Mouse (Mus musculus): Measurements from ENCODE around the gene Tpcn1. TPM values are rescaled to one million over a fixed set of nuclear protein-coding genes. Genes with fewer than 3 reads are reported as not detected.

Tpcn1 gene
- total RNA-seq, 1 experiment: 14.2 TPM

DNA sequence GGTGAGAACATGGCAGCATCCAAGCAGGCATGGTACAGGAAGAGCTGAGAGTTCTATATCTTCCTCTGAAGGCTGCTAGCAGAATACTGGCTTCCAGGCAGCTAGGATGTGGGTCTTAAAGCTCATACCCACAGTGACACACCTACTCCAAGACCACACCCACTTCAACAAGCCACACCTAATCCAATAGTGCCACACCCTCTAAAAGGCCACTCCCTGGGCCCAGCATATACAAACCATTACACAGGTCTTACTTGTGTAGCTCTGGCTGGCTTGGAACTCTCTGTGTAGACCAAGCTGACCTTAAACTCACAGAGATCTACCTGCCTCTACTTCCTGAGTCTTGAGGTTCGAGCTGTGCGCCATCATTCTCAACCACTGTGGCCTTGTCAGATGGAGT is 63.7 kb downstream of the Tpcn1 start:
- in situ Hi-C loops (cut with MboI; ENCODE audit: low sequenced_read_pairs in 2 of 2, unreplicated experiment in 2 of 2): no loop called here
- H3K9me3 ChIP-seq (ENCODE audit: control insufficient read depth, insufficient read depth, low read depth, low read length): no peaks in the 10 kb centered on the region
- no peak overlapping the region for H3K9ac ChIP-seq (ENCODE audit: insufficient read depth, low read depth, low read length, poor library complexity, severe bottlenecking)
- H3K27ac ChIP-seq (ENCODE audit: insufficient read depth, low read depth, low read length, poor library complexity, severe bottlenecking): no peak overlapping the region
- no peak for DNase-seq (ENCODE audit: low read depth, low spot score)
- no peak for TF ChIP-seq ZNF384 (IDR thresholded peaks at IDR 0.05; ENCODE audit: low read depth, low read length)
- TF ChIP-seq MAFK (IDR thresholded peaks at IDR 0.05; ENCODE audit: insufficient read depth, low read depth, low read length): no peak
- TF ChIP-seq HCFC1 (IDR thresholded peaks at IDR 0.05; ENCODE audit: borderline replicate concordance, insufficient read depth, low read length): no peak
- no peak for TF ChIP-seq CHD2 (IDR thresholded peaks at IDR 0.05; ENCODE audit: low read depth, low read length)
- H3K4me1 ChIP-seq (ENCODE audit: control insufficient read depth in 2 of 2, insufficient read depth in 2 of 2, low read length in 2 of 2, poor library complexity in 1 of 2): peaks cover 5 to 15% of the 10 kb centered on the region in 2 experiments; a peak in 2 of 4 replicates
- no peak overlapping the region for H3K4me3 ChIP-seq (ENCODE audit: insufficient read depth in 1 of 2, low read depth in 1 of 2, low read length in 2 of 2, poor library complexity in 1 of 2, severe bottlenecking in 1 of 2)
- peaks cover 19% of the 10 kb centered on the region; the same call in 1 of the 2 replicates for H3K36me3 ChIP-seq (ENCODE audit: control insufficient read depth, insufficient read depth, low read length, poor library complexity, severe bottlenecking)

DNA sequence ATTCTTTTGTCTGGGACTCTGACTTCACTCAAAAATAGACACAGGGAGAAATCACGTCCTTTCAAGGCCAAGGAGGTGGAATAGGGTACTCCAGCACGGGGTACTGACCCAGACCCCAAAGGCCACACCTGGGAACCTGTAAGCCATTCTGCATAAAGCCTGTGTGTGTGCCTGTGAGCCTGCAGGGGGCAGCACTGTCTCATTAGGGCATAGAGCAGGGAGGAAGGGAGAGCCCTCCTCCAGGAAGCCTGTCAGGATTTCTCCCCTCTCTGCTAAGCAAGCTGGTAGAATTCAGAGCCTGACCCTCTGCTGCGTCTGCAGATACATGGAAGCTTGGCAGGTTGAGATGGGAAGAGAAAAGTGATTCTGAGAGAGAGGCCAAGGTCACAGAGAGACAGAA is 65.8 kb downstream of the Tpcn1 start:
- Histone ChIP-seq H3K4me3 (ENCODE audit: insufficient read depth in 1 of 2, low read depth in 1 of 2, low read length in 2 of 2, poor library complexity in 1 of 2, severe bottlenecking in 1 of 2) (no peak overlapping the region), H3K4me1 (ENCODE audit: control insufficient read depth in 2 of 2, insufficient read depth in 2 of 2, low read length in 2 of 2, poor library complexity in 1 of 2) (peaks cover 5 to 18% of the 10 kb centered on the region in 2 experiments; a peak in 2 of 4 replicates), H3K9me3 (ENCODE audit: control insufficient read depth, insufficient read depth, low read depth, low read length) (no peaks in the 10 kb centered on the region), H3K36me3 (ENCODE audit: control insufficient read depth, insufficient read depth, low read length, poor library complexity, severe bottlenecking) (peaks cover 15% of the 10 kb centered on the region; the same call in 1 of the 2 replicates), H3K27ac (ENCODE audit: insufficient read depth, low read depth, low read length, poor library complexity, severe bottlenecking) (no peak overlapping the region), H3K9ac (ENCODE audit: insufficient read depth, low read depth, low read length, poor library complexity, severe bottlenecking) (no peak overlapping the region)
- no peak for TF ChIP-seq HCFC1 (IDR thresholded peaks at IDR 0.05; ENCODE audit: borderline replicate concordance, insufficient read depth, low read length)
- TF ChIP-seq MAFK (IDR thresholded peaks at IDR 0.05; ENCODE audit: insufficient read depth, low read depth, low read length): no peak
- no peak for TF ChIP-seq ZNF384 (IDR thresholded peaks at IDR 0.05; ENCODE audit: low read depth, low read length)
- TF ChIP-seq ZC3H11A (IDR thresholded peaks at IDR 0.05; ENCODE audit: borderline replicate concordance, low read depth, low read length): no peak
- no peak for TF ChIP-seq CHD2 (IDR thresholded peaks at IDR 0.05; ENCODE audit: low read depth, low read length)
- DNase-seq (ENCODE audit: low read depth, low spot score): peak; percentile 75
- in situ Hi-C loops (cut with MboI; ENCODE audit: low sequenced_read_pairs in 2 of 2, unreplicated experiment in 2 of 2): no loop called here

DNA sequence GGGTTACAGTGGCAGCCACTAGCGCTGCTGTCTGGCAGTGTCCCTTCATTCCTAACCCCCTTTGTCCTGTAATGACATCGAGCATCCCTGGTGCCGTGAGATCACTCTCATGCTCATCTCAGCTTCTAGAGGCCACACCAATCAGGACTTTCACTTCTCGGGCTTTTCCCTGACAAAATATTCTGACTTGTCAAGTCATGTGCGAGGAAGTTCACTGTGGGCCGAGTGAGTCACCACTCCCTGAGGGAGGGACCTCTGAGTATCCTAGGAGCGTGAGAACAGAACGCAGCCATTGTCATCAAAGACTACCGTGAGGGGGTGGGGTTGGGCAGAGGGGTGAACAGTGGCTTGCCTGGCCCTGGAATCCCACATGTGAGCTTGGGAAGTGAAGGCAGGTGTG is 70.9 kb downstream of the Tpcn1 start:
- Histone ChIP-seq H3K4me1 (ENCODE audit: control insufficient read depth in 2 of 2, insufficient read depth in 2 of 2, low read length in 2 of 2, poor library complexity in 1 of 2) (peaks cover 12 to 29% of the 10 kb centered on the region in 2 experiments), H3K4me3 (ENCODE audit: insufficient read depth in 1 of 2, low read depth in 1 of 2, low read length in 2 of 2, poor library complexity in 1 of 2, severe bottlenecking in 1 of 2) (no peak overlapping the region), H3K9me3 (ENCODE audit: control insufficient read depth, insufficient read depth, low read depth, low read length) (no peaks in the 10 kb centered on the region), H3K9ac (ENCODE audit: insufficient read depth, low read depth, low read length, poor library complexity, severe bottlenecking) (no peak overlapping the region), H3K36me3 (ENCODE audit: control insufficient read depth, insufficient read depth, low read length, poor library complexity, severe bottlenecking) (peaks cover 8% of the 10 kb centered on the region; the same call in 1 of the 2 replicates), H3K27ac (ENCODE audit: insufficient read depth, low read depth, low read length, poor library complexity, severe bottlenecking) (no peak overlapping the region)
- DNase-seq (ENCODE audit: low read depth, low spot score): no peak
- TF ChIP-seq HCFC1 (IDR thresholded peaks at IDR 0.05; ENCODE audit: borderline replicate concordance, insufficient read depth, low read length): no peak
- TF ChIP-seq MAFK (IDR thresholded peaks at IDR 0.05; ENCODE audit: insufficient read depth, low read depth, low read length): no peak
- TF ChIP-seq ZNF384 (IDR thresholded peaks at IDR 0.05; ENCODE audit: low read depth, low read length): no peak
- TF ChIP-seq CHD2 (IDR thresholded peaks at IDR 0.05; ENCODE audit: low read depth, low read length): no peak
- in situ Hi-C loops (cut with MboI; ENCODE audit: low sequenced_read_pairs in 2 of 2, unreplicated experiment in 2 of 2): no loop called here

DNA sequence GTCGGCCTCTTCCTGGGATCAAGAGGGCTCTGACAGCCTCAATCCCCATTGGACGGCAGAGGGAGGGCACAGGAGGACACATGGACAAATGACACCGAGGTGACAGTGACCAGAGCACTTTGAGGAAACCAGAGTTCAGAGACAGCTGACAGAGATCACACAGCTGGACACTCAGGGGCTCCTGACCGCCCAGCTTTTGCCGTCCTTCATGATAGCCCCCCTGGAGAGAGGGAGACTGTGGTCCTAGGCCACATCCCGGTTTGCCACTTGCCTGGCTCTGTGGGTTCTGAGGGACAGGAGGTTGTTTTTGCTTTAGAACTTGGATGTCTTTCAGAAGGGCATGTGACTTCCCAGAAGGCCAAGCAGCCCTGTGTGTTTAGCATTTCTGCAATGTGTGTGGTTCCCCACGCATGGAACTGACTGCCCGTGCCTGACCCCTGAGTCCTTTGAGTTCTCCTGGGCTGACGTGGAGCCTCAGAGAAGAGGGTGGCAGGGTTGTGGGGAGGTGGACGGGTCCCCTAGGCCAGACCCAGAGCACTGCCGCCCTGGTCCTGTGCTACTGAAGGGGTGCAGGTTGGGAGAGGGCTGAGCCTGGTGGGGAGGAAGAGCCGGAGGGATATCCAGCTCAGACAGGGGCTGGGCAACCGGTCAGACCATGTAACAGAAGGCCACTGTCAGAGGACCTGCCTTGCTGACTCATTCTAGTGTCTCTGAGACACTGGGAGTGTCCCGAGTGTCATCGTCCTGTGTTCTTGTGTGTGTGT is 72.1 kb downstream of the Tpcn1 start:
- no peak overlapping the region for H3K9ac ChIP-seq (ENCODE audit: insufficient read depth, low read depth, low read length, poor library complexity, severe bottlenecking)
- TF ChIP-seq MAFK (IDR thresholded peaks at IDR 0.05; ENCODE audit: insufficient read depth, low read depth, low read length): no peak
- DNase-seq (ENCODE audit: low read depth, low spot score): no peak
- H3K27ac ChIP-seq (ENCODE audit: insufficient read depth, low read depth, low read length, poor library complexity, severe bottlenecking): no peak overlapping the region
- H3K4me3 ChIP-seq (ENCODE audit: insufficient read depth in 1 of 2, low read depth in 1 of 2, low read length in 2 of 2, poor library complexity in 1 of 2, severe bottlenecking in 1 of 2): no peak overlapping the region
- no peaks in the 10 kb centered on the region for H3K9me3 ChIP-seq (ENCODE audit: control insufficient read depth, insufficient read depth, low read depth, low read length)
- in situ Hi-C loops (cut with MboI; ENCODE audit: low sequenced_read_pairs in 2 of 2, unreplicated experiment in 2 of 2): no loop called here
- H3K36me3 ChIP-seq (ENCODE audit: control insufficient read depth, insufficient read depth, low read length, poor library complexity, severe bottlenecking): peaks cover 2% of the 10 kb centered on the region; the same call in 1 of the 2 replicates
- peaks cover 17 to 34% of the 10 kb centered on the region in 2 experiments for H3K4me1 ChIP-seq (ENCODE audit: control insufficient read depth in 2 of 2, insufficient read depth in 2 of 2, low read length in 2 of 2, poor library complexity in 1 of 2)
